Mouse (Mus musculus) limb, embryonic 14.5 days (tissue): ENCODE measurements at regions not wholly inside any gene's neighbourhood (a gene's known extent, or its start where the extent isn't known, plus 50 kb on each side); places are given as distances from the start of the nearest gene placed in this dataset.
A peak's percentile ranks its signal among the peaks of the same experiment; 100 is the strongest.

Experiments
- ATAC-seq: fragments of 200-750 bp; cut with Nextera tagmentation; 2 replicates; pipeline ENCODE4 v1.8.0; 2017; ENCODE audit warnings: low read depth, moderate number of reproducible peaks, moderate TSS enrichment; ENCODE audit not compliant: low FRiP score
- DNase-seq: peaks from one replicate; pipeline ENCODE4 v3.0.0-alpha.2; 2015; ENCODE audit warnings: low spot score
- H3K27ac ChIP-seq: fragments of 300-500 bp; sonication (generic); replicated peaks from 2 replicates; pipeline ENCODE4 v1.5.1; 2014; ENCODE audit warnings: low read depth, mild to moderate bottlenecking, low read length, moderate library complexity, mixed read lengths
- H3K27me3 ChIP-seq: fragments of 300-500 bp; sonication (generic); 2 replicates; pipeline ENCODE4 v1.6.1; 2014; ENCODE audit warnings: low read length, mixed read lengths; ENCODE audit not compliant: control insufficient read depth, insufficient read depth
- H3K36me3 ChIP-seq: fragments of 300-500 bp; sonication (generic); 2 replicates; pipeline ENCODE4 v1.6.1; 2014; ENCODE audit warnings: mild to moderate bottlenecking, low read length, moderate library complexity, mixed read lengths; ENCODE audit not compliant: control insufficient read depth, insufficient read depth
- H3K4me1 ChIP-seq: fragments of 300-500 bp; sonication (generic); 2 replicates; pipeline ENCODE4 v1.6.1; 2014; ENCODE audit warnings: antibody characterized with exemption, low read length, mixed read lengths; ENCODE audit not compliant: control insufficient read depth, insufficient read depth
- H3K4me2 ChIP-seq: fragments of 300-500 bp; sonication (generic); replicated peaks from 2 replicates; pipeline ENCODE4 v1.6.1; 2014; ENCODE audit warnings: low read depth, mild to moderate bottlenecking, low read length, moderate library complexity; ENCODE audit not compliant: severe bottlenecking
- H3K4me3 ChIP-seq: fragments of 300-500 bp; sonication (generic); replicated peaks from 2 replicates; pipeline ENCODE4 v1.5.1; 2014; ENCODE audit warnings: low read length
- H3K9ac ChIP-seq: fragments of 300-500 bp; sonication (generic); 2 replicates; pipeline ENCODE4 v1.6.1; 2014; ENCODE audit warnings: mild to moderate bottlenecking, low read depth, low read length, moderate library complexity; ENCODE audit not compliant: severe bottlenecking
- H3K9me3 ChIP-seq: fragments of 300-500 bp; sonication (generic); 2 replicates; pipeline ENCODE4 v1.6.1; 2016; ENCODE audit warnings: low read length; ENCODE audit not compliant: control insufficient read depth
- POLR2A ChIP-seq: fragments of 200-500 bp; IDR thresholded peaks from 2 replicates; pipeline ENCODE4 v1.8.0; 2012; ENCODE audit warnings: inconsistent platforms, mild to moderate bottlenecking, moderate library complexity, borderline replicate concordance; ENCODE audit not compliant: insufficient read depth, insufficient read length; ENCODE audit errors: extremely low read depth
- WGBS: fragments of 180-500 bp; shearing (Covaris S2); extraction: QIAGEN DNeasy Blood & Tissue Kit; methylation state at CpG from one replicate; pipeline ENCODE4 v1.1.7; 2014; 5-methylcytosine and 5-hydroxymethylcytosine counted together

GRCm38 (mm10) chr1:55977796-55978195 lies 572.1 kb downstream of the Plcl1 start:
- no peak overlapping the region for H3K9ac ChIP-seq
- TF ChIP-seq POLR2A, result no peak
- H3K4me2 ChIP-seq, result no peak overlapping the region
- H3K4me1 ChIP-seq, result no peaks in the 10 kb centered on the region
- H3K9me3 ChIP-seq, result no peaks in the 10 kb centered on the region
- no peak overlapping the region for H3K27ac ChIP-seq
- H3K27me3 ChIP-seq, result no peaks in the 10 kb centered on the region
- H3K36me3 ChIP-seq, result no peaks in the 10 kb centered on the region
- no peak for DNase-seq
- no peak for ATAC-seq
- WGBS, result 83% methylated on average over 3 of the region's 3 CpGs
- no peak overlapping the region for H3K4me3 ChIP-seq

- no peak overlapping the region for H3K4me2 ChIP-seq
- no peak overlapping the region for H3K4me3 ChIP-seq
- H3K9ac ChIP-seq, result no peak overlapping the region
- H3K9me3 ChIP-seq, result no peaks in the 10 kb centered on the region
- no peaks in the 10 kb centered on the region; the same call in 1 of the 2 replicates for H3K27me3 ChIP-seq
- no peak overlapping the region for H3K27ac ChIP-seq
- no peak for TF ChIP-seq POLR2A
- DNase-seq, result no peak
- no peaks in the 10 kb centered on the region for H3K36me3 ChIP-seq
- H3K4me1 ChIP-seq, result no peaks in the 10 kb centered on the region
- WGBS, result 69% methylated on average over 5 of the region's 5 CpGs
- ATAC-seq, result no peak
Measured at GRCm38 (mm10) chr1:55983522-55984066, 577.9 kb downstream of the Plcl1 start.

- Histone ChIP-seq H3K36me3 (no peaks in the 10 kb centered on the region), H3K4me1 (no peaks in the 10 kb centered on the region), H3K4me3 (no peak overlapping the region), H3K27me3 (no peaks in the 10 kb centered on the region), H3K9ac (no peak overlapping the region), H3K9me3 (no peaks in the 10 kb centered on the region), H3K4me2 (no peak overlapping the region), H3K27ac (no peak overlapping the region)
- ATAC-seq (no peak; the same call in 1 of the 2 replicates), DNase-seq (peak; percentile 6)
- TF ChIP-seq POLR2A, result no peak
- 32% methylated on average over 6 of the region's 6 CpGs for whole genome bisulfite sequencing
Measured at GRCm38 (mm10) chr1:55997074-55997473, 591.4 kb downstream of the Plcl1 start.
